Mouse (Mus musculus): ENCODE results near the gene Med13l. TPM values are rescaled to one million over a fixed set of nuclear protein-coding genes. Genes with fewer than 3 reads are reported as not detected.

The Med13l gene
- polyA plus RNA-seq, 1 experiment from 2014 or later, result 10.4 TPM

- Histone ChIP-seq H3K9ac (ENCODE audit: low read length) (no peak overlapping the region), H3K4me1 (ENCODE audit: control insufficient read depth, insufficient read depth, low read length) (peaks cover 28% of the 10 kb centered on the region), H3K27ac (ENCODE audit: low read length) (no peak overlapping the region), H3K27me3 (ENCODE audit: control insufficient read depth, insufficient read depth, low read length) (no peaks in the 10 kb centered on the region), H3K36me3 (ENCODE audit: control insufficient read depth, insufficient read depth, low read length) (no peaks in the 10 kb centered on the region), H3K4me2 (ENCODE audit: low read depth, low read length) (no peak overlapping the region), H3K4me3 (replicated peaks; ENCODE audit: low read length) (no peak overlapping the region), H3K9me3 (replicated peaks; ENCODE audit: control insufficient read depth, low read length) (no peaks in the 10 kb centered on the region)
- no peak for ATAC-seq (ENCODE audit: insufficient read depth, low FRiP score)
- WGBS, result 61% methylated on average over 9 of the region's 9 CpGs
Measured at GRCm38 (mm10) chr5:118638534-118639109, 78.1 kb downstream of the Med13l start.

GRCm38 (mm10) chr5:118639117-118639707, 78.7 kb downstream of the Med13l start:
- Histone ChIP-seq H3K36me3 (ENCODE audit: control insufficient read depth, insufficient read depth, low read length) (no peaks in the 10 kb centered on the region), H3K9ac (ENCODE audit: low read length) (no peak overlapping the region), H3K4me1 (ENCODE audit: control insufficient read depth, insufficient read depth, low read length) (peaks cover 33% of the 10 kb centered on the region), H3K9me3 (replicated peaks; ENCODE audit: control insufficient read depth, low read length) (no peaks in the 10 kb centered on the region), H3K4me2 (ENCODE audit: low read depth, low read length) (no peak overlapping the region), H3K27ac (ENCODE audit: low read length) (no peak overlapping the region), H3K4me3 (replicated peaks; ENCODE audit: low read length) (no peak overlapping the region), H3K27me3 (ENCODE audit: control insufficient read depth, insufficient read depth, low read length) (no peaks in the 10 kb centered on the region)
- ATAC-seq (ENCODE audit: insufficient read depth, low FRiP score), result no peak
- 50% methylated on average over 5 of the region's 5 CpGs for WGBS

GRCm38 (mm10) chr5:118644041-118644440, 83.6 kb downstream of the Med13l start:
- Histone ChIP-seq H3K36me3 (ENCODE audit: control insufficient read depth, insufficient read depth, low read length) (no peaks in the 10 kb centered on the region), H3K9me3 (replicated peaks; ENCODE audit: control insufficient read depth, low read length) (no peaks in the 10 kb centered on the region), H3K27ac (ENCODE audit: low read length) (no peak overlapping the region), H3K4me2 (ENCODE audit: low read depth, low read length) (no peak overlapping the region), H3K9ac (ENCODE audit: low read length) (no peak overlapping the region), H3K27me3 (ENCODE audit: control insufficient read depth, insufficient read depth, low read length) (no peaks in the 10 kb centered on the region), H3K4me3 (replicated peaks; ENCODE audit: low read length) (no peak overlapping the region), H3K4me1 (ENCODE audit: control insufficient read depth, insufficient read depth, low read length) (peaks cover 54% of the 10 kb centered on the region)
- no peak for ATAC-seq (ENCODE audit: insufficient read depth, low FRiP score)
- WGBS, result 65% methylated on average over 12 of the region's 12 CpGs

- Histone ChIP-seq H3K36me3 (ENCODE audit: control insufficient read depth, insufficient read depth, low read length) (no peaks in the 10 kb centered on the region), H3K9me3 (replicated peaks; ENCODE audit: control insufficient read depth, low read length) (no peaks in the 10 kb centered on the region), H3K4me3 (replicated peaks; ENCODE audit: low read length) (no peak overlapping the region), H3K4me2 (ENCODE audit: low read depth, low read length) (no peak overlapping the region), H3K27me3 (ENCODE audit: control insufficient read depth, insufficient read depth, low read length) (no peaks in the 10 kb centered on the region), H3K9ac (ENCODE audit: low read length) (no peak overlapping the region), H3K4me1 (ENCODE audit: control insufficient read depth, insufficient read depth, low read length) (peaks cover 55% of the 10 kb centered on the region), H3K27ac (ENCODE audit: low read length) (no peak overlapping the region)
- WGBS, result 86% methylated on average over 8 of the region's 8 CpGs
- no peak for ATAC-seq (ENCODE audit: insufficient read depth, low FRiP score)
Measured at GRCm38 (mm10) chr5:118644511-118644910, 84.0 kb downstream of the Med13l start.

GRCm38 (mm10) chr5:118645196-118645805, 84.8 kb downstream of the Med13l start:
- no peak overlapping the region for H3K9ac ChIP-seq (ENCODE audit: low read length)
- no peak for ATAC-seq (ENCODE audit: insufficient read depth, low FRiP score)
- WGBS, result 67% methylated on average over 10 of the region's 10 CpGs

GRCm38 (mm10) chr5:118646897-118647296, 86.4 kb downstream of the Med13l start:
- H3K4me3 ChIP-seq (replicated peaks; ENCODE audit: low read length), result no peak overlapping the region
- H3K4me2 ChIP-seq (ENCODE audit: low read depth, low read length), result no peak overlapping the region
- no peak overlapping the region for H3K27ac ChIP-seq (ENCODE audit: low read length)
- no peaks in the 10 kb centered on the region for H3K9me3 ChIP-seq (replicated peaks; ENCODE audit: control insufficient read depth, low read length)
- H3K36me3 ChIP-seq (ENCODE audit: control insufficient read depth, insufficient read depth, low read length), result no peaks in the 10 kb centered on the region
- peaks cover 52% of the 10 kb centered on the region for H3K4me1 ChIP-seq (ENCODE audit: control insufficient read depth, insufficient read depth, low read length)
- no peak for ATAC-seq (ENCODE audit: insufficient read depth, low FRiP score)
- WGBS, result 55% methylated on average over 5 of the region's 5 CpGs
- no peak overlapping the region for H3K9ac ChIP-seq (ENCODE audit: low read length)
- H3K27me3 ChIP-seq (ENCODE audit: control insufficient read depth, insufficient read depth, low read length), result no peaks in the 10 kb centered on the region

More at GRCm38 (mm10) chr5:118645196-118645805, 84.8 kb downstream of the Med13l start:
- peaks cover 54% of the 10 kb centered on the region for H3K4me1 ChIP-seq (ENCODE audit: control insufficient read depth, insufficient read depth, low read length)
- H3K27me3 ChIP-seq (ENCODE audit: control insufficient read depth, insufficient read depth, low read length), result no peaks in the 10 kb centered on the region
- H3K4me2 ChIP-seq (ENCODE audit: low read depth, low read length), result no peak overlapping the region
- no peaks in the 10 kb centered on the region for H3K9me3 ChIP-seq (replicated peaks; ENCODE audit: control insufficient read depth, low read length)
- no peak overlapping the region for H3K27ac ChIP-seq (ENCODE audit: low read length)
- H3K36me3 ChIP-seq (ENCODE audit: control insufficient read depth, insufficient read depth, low read length), result no peaks in the 10 kb centered on the region
- H3K4me3 ChIP-seq (replicated peaks; ENCODE audit: low read length), result no peak overlapping the region

- peak overlapping the region; percentile 36; the same call in 1 of the 2 replicates for H3K27ac ChIP-seq (ENCODE audit: low read length)
- no peak overlapping the region for H3K9ac ChIP-seq (ENCODE audit: low read length)
- H3K36me3 ChIP-seq (ENCODE audit: control insufficient read depth, insufficient read depth, low read length), result no peaks in the 10 kb centered on the region
- WGBS, result 56% methylated on average over 6 of the region's 6 CpGs
- no peaks in the 10 kb centered on the region for H3K27me3 ChIP-seq (ENCODE audit: control insufficient read depth, insufficient read depth, low read length)
- no peaks in the 10 kb centered on the region for H3K9me3 ChIP-seq (replicated peaks; ENCODE audit: control insufficient read depth, low read length)
- no peak for ATAC-seq (ENCODE audit: insufficient read depth, low FRiP score)
- peaks cover 52% of the 10 kb centered on the region for H3K4me1 ChIP-seq (ENCODE audit: control insufficient read depth, insufficient read depth, low read length)
- no peak overlapping the region for H3K4me3 ChIP-seq (replicated peaks; ENCODE audit: low read length)
- H3K4me2 ChIP-seq (ENCODE audit: low read depth, low read length), result no peak overlapping the region
Measured at GRCm38 (mm10) chr5:118647384-118647783, 86.9 kb downstream of the Med13l start.

GRCm38 (mm10) chr5:118649215-118650006, 88.9 kb downstream of the Med13l start:
- 65% methylated on average over 10 of the region's 10 CpGs for WGBS
- Histone ChIP-seq H3K9ac (ENCODE audit: low read length) (no peak overlapping the region), H3K27ac (ENCODE audit: low read length) (peak overlapping the region; percentile 62; the same call in 1 of the 2 replicates), H3K27me3 (ENCODE audit: control insufficient read depth, insufficient read depth, low read length) (no peaks in the 10 kb centered on the region), H3K4me3 (replicated peaks; ENCODE audit: low read length) (0 out of 2 replicates have a peak overlapping the region, but pooled peaks have one; percentile 11), H3K4me1 (ENCODE audit: control insufficient read depth, insufficient read depth, low read length) (peaks cover 42% of the 10 kb centered on the region), H3K4me2 (ENCODE audit: low read depth, low read length) (peak overlapping the region; percentile 31), H3K36me3 (ENCODE audit: control insufficient read depth, insufficient read depth, low read length) (no peaks in the 10 kb centered on the region), H3K9me3 (replicated peaks; ENCODE audit: control insufficient read depth, low read length) (no peaks in the 10 kb centered on the region)
- no peak for ATAC-seq (ENCODE audit: insufficient read depth, low FRiP score)
